Mouse (Mus musculus) erythroblast, embryonic 14.5 days (primary cell): ENCODE data around the gene Miga1.

Experiments used
- GATA1 ChIP-seq: IDR thresholded peaks from 2 replicates; pipeline ENCODE4 v1.6.1; 2012; ENCODE audit warnings: low read length, inconsistent platforms, mixed read lengths
- TAL1 ChIP-seq: IDR thresholded peaks from 3 replicates; pipeline ENCODE4 v1.6.1; 2012; ENCODE audit warnings: low read length, inconsistent platforms, mixed read lengths

DNA sequence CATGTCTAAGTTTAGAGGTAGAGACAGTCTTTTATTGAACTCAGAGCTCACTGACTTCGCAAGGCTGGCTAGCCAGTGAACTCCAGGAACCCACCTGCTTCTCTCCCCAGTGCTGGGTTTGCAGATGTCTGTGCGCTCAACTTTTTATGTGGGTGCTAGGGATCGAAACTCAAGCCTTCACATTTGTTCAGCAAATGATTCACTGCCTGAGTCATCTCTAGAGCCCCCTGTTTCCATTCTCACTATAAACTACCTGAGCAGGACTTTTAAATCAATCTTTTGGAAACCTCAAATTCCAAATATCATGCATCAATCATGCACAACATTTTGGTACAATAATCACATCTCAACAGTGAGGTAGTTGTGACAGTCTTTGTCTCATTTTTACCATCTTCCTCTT is 82.7 kb downstream of the Miga1 start:
- TF ChIP-seq GATA1 = no peak
- no peak for TF ChIP-seq TAL1
